Mouse (Mus musculus) liver, adult 2 months (tissue): ENCODE data around the gene Adam21. TPM values are rescaled to one million over a fixed set of nuclear protein-coding genes. Genes with fewer than 3 reads are reported as not detected.

Experiments used
- DNase-seq: peaks from one replicate; pipeline ENCODE4 v3.0.0-alpha.2; 2011; ENCODE audit warnings: low read depth, low spot score; ENCODE audit errors: extremely low read depth
- H3K27ac ChIP-seq: fragments of 200-500 bp; replicated peaks from 2 replicates; pipeline ENCODE4 v1.5.1; 2012; ENCODE audit warnings: low read depth, mild to moderate bottlenecking, control low read depth, inconsistent platforms, low read length; ENCODE audit not compliant: insufficient read depth
- H3K27me3 ChIP-seq: fragments of 200-500 bp; 2 replicates; pipeline ENCODE4 v1.6.1; 2012; ENCODE audit warnings: mild to moderate bottlenecking, moderate library complexity, low read length, inconsistent platforms; ENCODE audit not compliant: control insufficient read depth, insufficient read depth
- H3K36me3 ChIP-seq: fragments of 200-500 bp; 2 replicates; pipeline ENCODE4 v1.6.1; 2012; ENCODE audit warnings: low read length, inconsistent platforms; ENCODE audit not compliant: control insufficient read depth, insufficient read depth
- H3K4me1 ChIP-seq: fragments of 200-500 bp; 2 replicates; pipeline ENCODE4 v1.6.1; 2011; ENCODE audit warnings: low read length; ENCODE audit not compliant: control insufficient read depth, insufficient read depth
- H3K4me3 ChIP-seq: fragments of 200-500 bp; 2 replicates; pipeline ENCODE4 v1.5.1; 2011; ENCODE audit warnings: low read depth, mild to moderate bottlenecking, control low read depth, low read length, moderate library complexity; ENCODE audit not compliant: insufficient read depth
- H3K79me2 ChIP-seq: fragments of 200-500 bp; 2 replicates; pipeline ENCODE4 v1.6.1; 2012; ENCODE audit warnings: inconsistent platforms, mild to moderate bottlenecking, low read length, moderate library complexity; ENCODE audit not compliant: control insufficient read depth, insufficient read depth
- H3K9ac ChIP-seq: fragments of 200-500 bp; 2 replicates; pipeline ENCODE4 v1.6.1; 2012; ENCODE audit warnings: low read depth, mild to moderate bottlenecking, control low read depth, inconsistent platforms, low read length
- CTCF ChIP-seq: fragments of 200-500 bp; IDR thresholded peaks from 2 replicates; pipeline ENCODE4 v1.5.1; 2011; ENCODE audit warnings: low read depth, low read length, control low read depth
- POLR2A ChIP-seq: fragments of 200-500 bp; IDR thresholded peaks from 2 replicates; pipeline ENCODE4 v1.6.1; 2011; ENCODE audit warnings: low read length, control low read depth; ENCODE audit not compliant: insufficient read depth; ENCODE audit errors: extremely low read depth
- WGBS: fragments of 180-500 bp; shearing (Covaris S2); methylation state at CpG from one replicate; pipeline ENCODE4 v1.1.7; 2018; 5-methylcytosine and 5-hydroxymethylcytosine counted together
- polyA plus RNA-seq: library from polyadenylated mRNA; depleted of rRNA; stranded (reverse); fragments of >200 nt; gene quantifications from 2 replicates; pipeline ENCODE4 v1.2.3, GENCODE M21; 2012
- total RNA-seq: library from RNA; depleted of rRNA; stranded (reverse); fragments of >200 nt; gene quantifications from 2 replicates; pipeline ENCODE4 v1.2.3, GENCODE M21; 2014

Gene Adam21
- total and polyA plus RNA-seq, 2 experiments, result 0.09 TPM; not detected in 1

GRCm38 (mm10) chr12:81594902-81595671 is 26.8 kb upstream of the Adam21 start, which contains the start of gene Med6:
Med6 (minus strand) TSS chr12:81595008.
- peak; percentile 91 for DNase-seq
- Histone ChIP-seq H3K4me1 (peaks cover 5% of the 10 kb centered on the region; the same call in 1 of the 2 replicates), H3K9ac (peak within 1 kb of the TSS; percentile 78), H3K4me3 (peak within 1 kb of the TSS; percentile 88), H3K27ac (no peak within 1 kb of the TSS), H3K27me3 (no peaks in the 10 kb centered on the region), H3K36me3 (peaks cover 7% of the 10 kb centered on the region; the same call in 1 of the 2 replicates), H3K79me2 (peaks cover 2% of the 10 kb centered on the region; the same call in 1 of the 2 replicates)
- TF ChIP-seq POLR2A, result 0 out of 2 replicates have a peak, but pooled peaks have one; percentile 5
- no peak for TF ChIP-seq CTCF
- WGBS, result 3% methylated on average over 36 of the region's 36 CpGs

GRCm38 (mm10) chr12:81567931-81568330 is 343 bp downstream of the Adam21 start:
- H3K4me3 ChIP-seq, result no peak overlapping the region
- no peaks in the 10 kb centered on the region for H3K27me3 ChIP-seq
- H3K27ac ChIP-seq, result no peak overlapping the region
- 89% methylated on average over 5 of the region's 5 CpGs for WGBS
- no peaks in the 10 kb centered on the region for H3K79me2 ChIP-seq
- H3K4me1 ChIP-seq, result no peaks in the 10 kb centered on the region
- no peak for DNase-seq
- TF ChIP-seq CTCF (no peak), POLR2A (no peak)
- H3K36me3 ChIP-seq, result peaks cover under 1% of the 10 kb centered on the region
- H3K9ac ChIP-seq, result no peak overlapping the region

- Histone ChIP-seq H3K36me3 (no peaks in the 10 kb centered on the region), H3K4me1 (no peaks in the 10 kb centered on the region), H3K9ac (no peak overlapping the region), H3K27ac (no peak overlapping the region), H3K27me3 (no peaks in the 10 kb centered on the region), H3K79me2 (no peaks in the 10 kb centered on the region), H3K4me3 (no peak overlapping the region)
- DNase-seq, result no peak
- TF ChIP-seq POLR2A (no peak), CTCF (no peak)
- 96% methylated on average over 3 of the region's 3 CpGs for WGBS
These were observed 4.1 kb downstream of the Adam21 start for GRCm38 (mm10) chr12:81564173-81564572.

GRCm38 (mm10) chr12:81549286-81549685 is 19.0 kb downstream of the Adam21 start:
- Histone ChIP-seq H3K36me3 (no peaks in the 10 kb centered on the region), H3K27me3 (no peaks in the 10 kb centered on the region), H3K4me1 (no peaks in the 10 kb centered on the region), H3K4me3 (no peak overlapping the region), H3K9ac (no peak overlapping the region), H3K79me2 (no peaks in the 10 kb centered on the region), H3K27ac (no peak overlapping the region)
- TF ChIP-seq CTCF (no peak), POLR2A (no peak)
- DNase-seq, result no peak
- 88% methylated on average over 3 of the region's 3 CpGs for WGBS

GRCm38 (mm10) chr12:81547163-81547562 is 21.1 kb downstream of the Adam21 start:
- Histone ChIP-seq H3K27me3 (no peaks in the 10 kb centered on the region), H3K4me3 (no peak overlapping the region), H3K79me2 (no peaks in the 10 kb centered on the region), H3K27ac (no peak overlapping the region), H3K36me3 (no peaks in the 10 kb centered on the region), H3K4me1 (no peaks in the 10 kb centered on the region), H3K9ac (no peak overlapping the region)
- DNase-seq, result no peak
- 62% methylated on average over 4 of the region's 4 CpGs for WGBS
- no peak for TF ChIP-seq POLR2A

GRCm38 (mm10) chr12:81533029-81533419 is 35.2 kb downstream of the Adam21 start:
- no peak overlapping the region for H3K27ac ChIP-seq
- H3K9ac ChIP-seq, result no peak overlapping the region
- peak overlapping the region; percentile 62 for H3K4me3 ChIP-seq
- H3K36me3 ChIP-seq, result no peaks in the 10 kb centered on the region
- DNase-seq, result no peak
- WGBS, result 26% methylated on average over 4 of the region's 4 CpGs
- H3K79me2 ChIP-seq, result peaks cover 3% of the 10 kb centered on the region; the same call in 1 of the 2 replicates
- no peaks in the 10 kb centered on the region for H3K27me3 ChIP-seq
- no peak for TF ChIP-seq CTCF
- no peak for TF ChIP-seq POLR2A
- H3K4me1 ChIP-seq, result peaks cover 10% of the 10 kb centered on the region
